8 mouse cellular contexts compared by ENCODE assay signal in the genomic region with DNA sequence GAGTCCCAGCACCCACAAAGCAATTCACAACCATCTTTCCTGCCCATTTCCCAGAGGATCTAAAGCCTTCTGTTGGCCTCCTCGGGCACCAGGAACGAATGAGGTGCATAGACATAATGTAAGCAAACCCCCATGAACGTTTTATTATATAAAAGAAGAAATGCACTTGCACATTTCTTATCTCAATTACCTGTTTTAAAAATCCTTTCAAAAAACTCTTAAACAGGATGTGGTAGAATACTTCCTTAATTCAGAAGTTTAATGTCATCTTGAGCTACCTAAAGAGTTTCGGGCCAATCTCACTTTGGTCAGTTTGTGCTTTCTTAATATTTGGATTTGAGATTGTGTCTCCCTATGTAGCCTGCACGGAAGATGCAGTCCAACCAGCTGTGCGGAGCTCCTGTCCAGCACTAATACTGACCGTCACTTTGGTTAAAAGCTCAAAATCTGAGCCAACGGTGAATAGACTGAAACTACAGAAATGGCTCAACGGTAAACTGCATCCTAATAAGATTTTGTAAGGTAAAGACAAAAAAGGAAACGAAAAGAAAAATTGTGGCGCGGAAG. TPM values are rescaled to one million over a fixed set of nuclear protein-coding genes. Genes with fewer than 3 reads are reported as not detected.
DNase-seq lines count a peak whose midpoint lies in the region; ATAC-seq lines count a peak whose summit lies in the region.

No protein-coding gene starts in this region.

- peak overlapping the region; percentile 94 for H3K4me3 ChIP-seq in erythroblast, embryonic 14.5 days (replicated peaks)
- H3K4me3 ChIP-seq in forebrain, embryonic 13.5 days, result peak overlapping the region; percentile 95
- peak overlapping the region; percentile 93 for H3K4me3 ChIP-seq in liver, embryonic 16.5 days (ENCODE audit: low read depth, low read length)

- no peaks in the 10 kb centered on the region for H3K27me3 ChIP-seq in erythroblast, embryonic 14.5 days (ENCODE audit: control insufficient read depth)
- no peaks in the 10 kb centered on the region for H3K27me3 ChIP-seq in forebrain, embryonic 13.5 days
- no peaks in the 10 kb centered on the region for H3K27me3 ChIP-seq in liver, embryonic 16.5 days (ENCODE audit: control insufficient read depth, insufficient read depth, low read depth, low read length)

- WGBS in forebrain, embryonic 13.5 days, result 18% methylated on average over 12 of the region's 12 CpGs
- WGBS in liver, embryonic 16.5 days (ENCODE audit: insufficient replicate concordance), result 4% methylated on average over 12 of the region's 12 CpGs

- ATAC-seq in erythroblast, adult 5-6 weeks (replicated peaks; ENCODE audit: low FRiP score, poor library complexity, severe bottlenecking), result no peak
- ATAC-seq in forebrain, embryonic 13.5 days, result no peak
- ATAC-seq in liver, embryonic 16.5 days (ENCODE audit: low read depth), result no peak
- no peak for ATAC-seq in megakaryocyte-erythroid progenitor cell, adult 5-6 weeks (replicated peaks; ENCODE audit: low FRiP score, low TSS enrichment, poor library complexity, severe bottlenecking)

- peak overlapping the region; percentile 97 for H3K27ac ChIP-seq in forebrain, embryonic 13.5 days
- peak overlapping the region; percentile 91 for H3K27ac ChIP-seq in liver, embryonic 16.5 days (ENCODE audit: low read length)

- peaks cover 73% of the 10 kb centered on the region for H3K36me3 ChIP-seq in erythroblast, embryonic 14.5 days (ENCODE audit: control insufficient read depth)
- peaks cover 65% of the 10 kb centered on the region for H3K36me3 ChIP-seq in forebrain, embryonic 13.5 days (ENCODE audit: poor library complexity, severe bottlenecking)
- peaks cover 35% of the 10 kb centered on the region for H3K36me3 ChIP-seq in liver, embryonic 16.5 days (ENCODE audit: control insufficient read depth, insufficient read depth)

- H3K9ac ChIP-seq in forebrain, embryonic 13.5 days, result peak overlapping the region; percentile 99
- H3K9ac ChIP-seq in liver, embryonic 16.5 days (ENCODE audit: low read depth, low read length), result peak overlapping the region; percentile 95

- peak overlapping the region; percentile 82 for H3K4me2 ChIP-seq in forebrain, embryonic 13.5 days
- peak overlapping the region; percentile 74 for H3K4me2 ChIP-seq in liver, embryonic 16.5 days (ENCODE audit: low read depth, low read length)

- H3K9me3 ChIP-seq in erythroblast, embryonic 14.5 days (ENCODE audit: control insufficient read depth, low read length), result peaks cover 5% of the 10 kb centered on the region
- no peaks in the 10 kb centered on the region; the same call in 1 of the 2 replicates for H3K9me3 ChIP-seq in forebrain, embryonic 13.5 days (replicated peaks)
- H3K9me3 ChIP-seq in liver, embryonic 16.5 days (replicated peaks; ENCODE audit: control insufficient read depth, low read length), result no peaks in the 10 kb centered on the region

- peak; percentile 16 to 24 for DNase-seq in B cell, adult 2 months
- DNase-seq in adipocyte (ENCODE audit: low spot score), result no peak
- no peak for DNase-seq in ovary, adult 18-20 months (ENCODE audit: low spot score)

- H3K4me1 ChIP-seq in erythroblast, embryonic 14.5 days (ENCODE audit: control insufficient read depth), result peaks cover 63% of the 10 kb centered on the region
- H3K4me1 ChIP-seq in forebrain, embryonic 13.5 days, result peaks cover 45% of the 10 kb centered on the region
- H3K4me1 ChIP-seq in liver, embryonic 16.5 days (ENCODE audit: control insufficient read depth, low read depth, low read length), result peaks cover 32% of the 10 kb centered on the region

RNA-seq across cellular contexts. Expression of a gene that starts 1.0 kb away (rescaled TPM):
- 73.3 and 89.6 TPM in 2 replicates for polyA plus RNA-seq in erythroblast, embryonic 14.5 days (2012)
- 85.7 and 166 TPM in 2 replicates for total RNA-seq in erythroblast, adult 5-6 weeks (2015; ENCODE audit: low replicate concordance)
- 227 and 383 TPM in 2 replicates for total RNA-seq in erythroblast, adult 5-6 weeks (2017; ENCODE audit: low replicate concordance)
- 145 and 150 TPM in 2 replicates for polyA plus RNA-seq in forebrain, embryonic 13.5 days (2015; fragmentation: Nextera tagmentation; extraction: Ambion mirVana)
- polyA plus RNA-seq in liver, embryonic 16.5 days (2015; fragmentation: Nextera tagmentation; extraction: Ambion mirVana), result 68.0 and 69.7 TPM in 2 replicates
- total RNA-seq in megakaryocyte-erythroid progenitor cell, adult 5-6 weeks (2014; fragmentation: Nextera tagmentation), result 308 and 381 TPM in 2 replicates
- 409 and 443 TPM in 2 replicates for total RNA-seq in megakaryocyte-erythroid progenitor cell, adult 5-6 weeks (2017)

RNA-seq across cellular contexts. Expression of a gene that starts 7.7 kb away (rescaled TPM):
- polyA plus RNA-seq in erythroblast, embryonic 14.5 days (2012), result 0.51 and 0.54 TPM in 2 replicates
- total RNA-seq in erythroblast, adult 5-6 weeks (2015; ENCODE audit: low replicate concordance), result 0.96 and 2.1 TPM in 2 replicates
- 2.6 TPM in 1 of 2 replicates, not detected in the other for total RNA-seq in erythroblast, adult 5-6 weeks (2017; ENCODE audit: low replicate concordance)
- polyA plus RNA-seq in forebrain, embryonic 13.5 days (2015; fragmentation: Nextera tagmentation; extraction: Ambion mirVana), result 30.8 and 35.3 TPM in 2 replicates
- 9.3 and 9.6 TPM in 2 replicates for polyA plus RNA-seq in liver, embryonic 16.5 days (2015; fragmentation: Nextera tagmentation; extraction: Ambion mirVana)
- total RNA-seq in megakaryocyte-erythroid progenitor cell, adult 5-6 weeks (2014; fragmentation: Nextera tagmentation), result 21.8 and 27.9 TPM in 2 replicates
- total RNA-seq in megakaryocyte-erythroid progenitor cell, adult 5-6 weeks (2017), result 19.6 and 29.9 TPM in 2 replicates

RNA-seq across cellular contexts. Expression of a gene that starts 12.1 kb away (rescaled TPM):
- 14.1 and 16.4 TPM in 2 replicates for polyA plus RNA-seq in erythroblast, embryonic 14.5 days (2012)
- 19.0 and 21.7 TPM in 2 replicates for total RNA-seq in erythroblast, adult 5-6 weeks (2015; ENCODE audit: low replicate concordance)
- 16.6 and 27.9 TPM in 2 replicates for total RNA-seq in erythroblast, adult 5-6 weeks (2017; ENCODE audit: low replicate concordance)
- polyA plus RNA-seq in forebrain, embryonic 13.5 days (2015; fragmentation: Nextera tagmentation; extraction: Ambion mirVana), result 7.1 and 7.2 TPM in 2 replicates
- 7.0 and 7.8 TPM in 2 replicates for polyA plus RNA-seq in liver, embryonic 16.5 days (2015; fragmentation: Nextera tagmentation; extraction: Ambion mirVana)
- 9.0 and 11.4 TPM in 2 replicates for total RNA-seq in megakaryocyte-erythroid progenitor cell, adult 5-6 weeks (2014; fragmentation: Nextera tagmentation)
- total RNA-seq in megakaryocyte-erythroid progenitor cell, adult 5-6 weeks (2017), result 5.2 and 6.0 TPM in 2 replicates

RNA-seq across cellular contexts. Expression of a gene that starts 19.2 kb away (rescaled TPM):
- 29.5 and 30.9 TPM in 2 replicates for polyA plus RNA-seq in erythroblast, embryonic 14.5 days (2012)
- 63.5 and 69.6 TPM in 2 replicates for total RNA-seq in erythroblast, adult 5-6 weeks (2015; ENCODE audit: low replicate concordance)
- total RNA-seq in erythroblast, adult 5-6 weeks (2017; ENCODE audit: low replicate concordance), result 55.2 and 63.8 TPM in 2 replicates
- 2.7 and 4.1 TPM in 2 replicates for polyA plus RNA-seq in forebrain, embryonic 13.5 days (2015; fragmentation: Nextera tagmentation; extraction: Ambion mirVana)
- 14.4 and 18.6 TPM in 2 replicates for polyA plus RNA-seq in liver, embryonic 16.5 days (2015; fragmentation: Nextera tagmentation; extraction: Ambion mirVana)
- 20.4 and 22.8 TPM in 2 replicates for total RNA-seq in megakaryocyte-erythroid progenitor cell, adult 5-6 weeks (2014; fragmentation: Nextera tagmentation)
- 3.0 and 6.4 TPM in 2 replicates for total RNA-seq in megakaryocyte-erythroid progenitor cell, adult 5-6 weeks (2017)

RNA-seq across cellular contexts. Expression of a gene that starts 26.9 kb away (rescaled TPM):
- polyA plus RNA-seq in erythroblast, embryonic 14.5 days (2012), result 0.05 and 0.06 TPM in 2 replicates
- 1.9 TPM in 2 replicates for total RNA-seq in erythroblast, adult 5-6 weeks (2015; ENCODE audit: low replicate concordance)
- total RNA-seq in erythroblast, adult 5-6 weeks (2017; ENCODE audit: low replicate concordance), result 0.43 and 0.98 TPM in 2 replicates
- 14.4 and 16.9 TPM in 2 replicates for polyA plus RNA-seq in forebrain, embryonic 13.5 days (2015; fragmentation: Nextera tagmentation; extraction: Ambion mirVana)
- 2.8 and 3.0 TPM in 2 replicates for polyA plus RNA-seq in liver, embryonic 16.5 days (2015; fragmentation: Nextera tagmentation; extraction: Ambion mirVana)
- 2.2 and 3.0 TPM in 2 replicates for total RNA-seq in megakaryocyte-erythroid progenitor cell, adult 5-6 weeks (2014; fragmentation: Nextera tagmentation)
- total RNA-seq in megakaryocyte-erythroid progenitor cell, adult 5-6 weeks (2017), result 1.1 and 3.3 TPM in 2 replicates

Comparison
In these comparisons a context has a peak if more than half of its experiments do, and no peak if none do; other contexts are left out.
1. DNase-seq: peak in B cell, adult 2 months (2 of 2); none in adipocyte (single experiment) and ovary, adult 18-20 months (single experiment).
2. Peak in every context shown above with its lines, with median percentiles within 50 percentile points of each other: H3K4me3 ChIP-seq.